Mouse (Mus musculus): ENCODE data around the gene Olfr978.
"Not testable (repeated sequence)": the region's sequence is repeated elsewhere in the genome, so short reads cannot be mapped to it uniquely, and the experiment has no call there.

Olfr978 gene

DNA sequence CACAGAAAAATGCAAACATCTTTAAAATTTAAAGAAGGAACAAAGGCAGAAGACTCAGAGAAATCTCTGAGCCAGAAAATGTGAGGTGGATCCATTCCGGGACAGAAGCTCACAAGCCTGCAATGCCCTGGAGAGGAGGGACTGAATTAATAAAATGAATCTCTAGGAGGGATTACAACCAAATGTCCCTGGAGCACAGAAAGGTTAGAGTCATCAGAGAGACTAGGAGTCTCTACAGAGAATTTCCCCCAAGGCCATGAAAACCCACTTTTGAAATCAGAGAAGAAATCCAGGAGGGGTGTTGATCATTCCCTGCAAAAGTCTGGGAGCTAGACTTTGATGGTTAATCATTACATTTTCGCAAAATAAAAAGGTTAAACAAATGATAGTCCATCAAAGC is at the start of gene Olfr978:
Gene Olfr978 (plus strand): TSS at position 301 of the 400 bp plus-strand sequence.
- DNase-seq (ENCODE audit: low spot score): no peak

DNA sequence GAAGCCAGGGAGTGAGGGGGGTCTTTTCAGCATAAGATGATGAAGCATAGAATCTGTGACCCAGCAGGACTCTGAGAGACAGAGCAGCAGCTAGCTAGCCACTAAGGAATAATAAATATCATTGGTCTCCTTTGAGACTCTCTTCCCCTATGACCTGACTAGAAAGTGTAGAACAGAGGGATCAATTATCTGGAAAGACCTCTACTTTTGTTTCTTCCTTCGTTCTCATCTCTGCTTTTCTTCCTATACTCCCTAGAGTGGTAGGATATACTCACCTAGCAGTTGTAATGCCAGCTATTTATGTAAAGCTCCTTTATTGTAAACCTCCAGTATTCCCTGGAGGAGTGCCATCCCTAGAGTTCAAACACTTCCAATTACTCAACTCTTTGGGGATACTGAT is 40.0 kb upstream of the Olfr978 start, which contains the start of gene Olfr975:
Gene Olfr975 (minus strand): TSS at position 101 of the 400 bp plus-strand sequence.
- no peak for DNase-seq (ENCODE audit: low spot score)

DNA sequence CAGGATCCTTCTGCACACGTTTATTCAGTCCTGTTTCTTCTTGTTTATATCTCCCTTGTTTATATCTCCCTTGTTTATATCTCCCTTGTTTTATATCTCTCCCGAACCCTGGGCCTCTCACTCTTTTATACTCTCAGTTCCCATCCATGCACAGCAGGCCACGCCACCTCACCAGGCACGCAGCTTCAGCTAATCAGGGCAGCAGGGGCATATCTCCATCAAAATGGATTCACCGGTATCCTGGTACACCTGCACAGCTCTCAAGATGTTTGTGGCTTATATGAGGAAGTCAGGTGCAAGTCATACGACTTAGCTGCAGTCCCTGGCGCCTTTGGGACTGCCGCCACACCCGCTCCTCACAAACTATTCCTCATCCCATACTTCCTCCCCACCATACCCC is 30.9 kb upstream of the Olfr978 start, which contains the start of gene Olfr976:
Gene Olfr976 (minus strand): TSS at position 101 of the 400 bp plus-strand sequence.
- DNase-seq (ENCODE audit: low spot score): not testable (repeated sequence)

DNA sequence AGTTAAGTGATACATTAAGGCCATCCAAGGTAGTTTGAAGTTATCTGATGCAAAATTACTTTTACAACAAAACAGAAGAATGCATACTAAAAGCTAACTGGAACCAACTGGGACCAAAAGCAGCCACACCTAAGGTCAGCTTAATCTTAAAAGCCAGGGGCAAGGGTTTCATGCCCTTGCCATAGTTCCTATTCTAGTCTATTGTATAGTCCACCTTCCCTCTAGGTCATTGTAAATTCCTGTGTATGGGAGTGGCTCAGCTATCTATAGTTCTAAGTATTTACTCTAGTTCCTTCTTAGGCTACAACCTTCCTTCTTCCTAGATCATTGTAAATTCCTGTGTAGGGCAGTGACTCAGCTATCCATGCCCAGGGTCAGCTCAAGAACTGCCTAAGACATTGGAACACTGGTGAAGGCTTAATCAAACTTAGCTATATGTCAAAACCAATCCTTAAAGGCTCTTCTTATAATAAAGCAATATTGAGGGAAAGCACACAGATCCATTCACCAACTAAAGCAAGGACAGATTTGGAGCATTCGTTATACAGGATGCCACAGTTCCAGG is 15.2 kb upstream of the Olfr978 start:
- DNase-seq (ENCODE audit: low spot score): not testable (repeated sequence)

DNA sequence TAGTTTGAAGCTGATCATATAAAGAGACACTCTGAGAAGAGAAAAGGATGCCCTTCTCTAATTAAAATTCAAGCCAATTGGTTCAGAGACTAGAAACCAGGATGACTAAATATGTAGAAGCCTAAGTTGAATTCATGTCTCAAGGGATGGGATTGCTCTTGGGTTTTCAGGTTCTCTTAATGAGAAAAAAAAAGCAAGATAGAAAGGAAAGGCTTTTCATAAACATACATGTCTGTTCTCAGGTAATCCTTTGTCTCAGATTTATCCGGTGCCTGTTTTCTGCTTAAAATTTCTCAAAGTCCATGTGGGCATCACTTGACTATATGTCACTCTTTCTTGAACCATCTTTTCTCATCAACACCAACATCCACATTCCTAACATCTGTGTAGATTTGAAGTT is 11.5 kb downstream of the Olfr978 start, which contains the start of gene Olfr979:
Gene Olfr979 (minus strand): TSS at position 101 of the 400 bp plus-strand sequence.
- no peak for DNase-seq (ENCODE audit: low spot score)

DNA sequence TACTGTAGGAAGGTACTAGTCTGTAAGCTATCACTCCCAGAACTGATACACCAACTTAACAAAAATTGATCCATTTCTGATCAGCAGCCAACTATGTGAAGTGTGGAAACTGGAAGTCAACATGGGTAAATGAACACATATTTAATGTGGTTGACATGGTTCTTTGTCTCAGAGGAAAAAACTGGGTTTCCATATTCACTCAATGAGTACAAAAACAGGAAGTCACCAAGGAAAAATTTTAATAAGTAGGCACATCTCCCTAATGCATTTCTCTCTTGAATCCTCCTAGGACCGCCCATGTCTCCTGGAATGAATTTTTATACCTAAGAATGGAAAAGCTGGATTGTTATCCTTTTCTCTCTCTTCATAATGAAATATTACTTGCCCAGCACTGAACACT is 17.6 kb downstream of the Olfr978 start, which contains the start of gene Olfr980:
Gene Olfr980 (minus strand): TSS at position 101 of the 400 bp plus-strand sequence.
- DNase-seq (ENCODE audit: low spot score): no peak

DNA sequence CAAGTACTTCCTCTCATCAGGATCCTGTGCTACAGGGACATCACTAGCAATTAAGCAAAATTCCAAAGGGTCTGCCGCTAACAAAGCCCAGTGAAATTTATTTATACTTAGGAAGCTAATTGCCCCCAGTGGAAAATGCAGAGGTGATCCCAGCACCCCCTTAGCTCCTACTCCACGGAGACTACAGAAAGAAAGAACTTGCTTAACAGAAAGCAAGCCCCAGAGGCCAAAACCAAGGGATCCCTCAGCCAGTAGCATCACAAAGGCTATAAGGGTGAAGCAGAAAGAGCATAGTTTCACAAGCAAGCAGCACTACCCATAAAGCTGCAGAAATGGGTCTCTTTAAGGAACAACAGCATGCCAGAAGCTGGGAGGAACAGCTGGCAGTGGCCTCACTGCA is 29.3 kb downstream of the Olfr978 start, which contains the start of gene Olfr981:
Gene Olfr981 (plus strand): TSS at position 301 of the 400 bp plus-strand sequence.
- no peak for DNase-seq (ENCODE audit: low spot score)

Measured in ovary, postnatal 14 days (tissue).